Mouse (Mus musculus) neural tube, postnatal 0 days (tissue): ENCODE results near the gene Bysl. TPM values are rescaled to one million over a fixed set of nuclear protein-coding genes. Genes with fewer than 3 reads are reported as not detected.

Experiments
- polyA plus RNA-seq: library from polyadenylated mRNA; unstranded; fragments of >200 nt; fragmentation: Nextera tagmentation; extraction: Ambion mirVana; gene quantifications from 2 replicates; pipeline ENCODE4 v1.2.1, GENCODE M21; 2015

Gene Bysl
- 26.5 and 28.5 TPM in 2 replicates for polyA plus RNA-seq

GRCm38 (mm10) chr17:47610849-47611660 lies at the start of gene Bysl, which contains the start of the genes Med20 and Gm20517:
TSS of gene Bysl (minus strand) at chr17:47611492.
TSS of gene Med20 (plus strand) at chr17:47611582.
TSS of gene Gm20517 (plus strand) at chr17:47611589.

GRCm38 (mm10) chr17:47630678-47631065 lies 19.4 kb upstream of the Bysl start, which contains the start of gene Usp49:
TSS of gene Usp49 (plus strand) at chr17:47630690.

Other genes with a start within 250 kb of the Bysl start
- gene Mrps10, start 242.6 kb downstream of the Bysl start, polyA plus RNA-seq, result 78.8 and 79.4 TPM in 2 replicates
- gene Guca1b, start 226.1 kb downstream of the Bysl start, polyA plus RNA-seq, result 0.32 and 0.36 TPM in 2 replicates
- 0.90 and 1.3 TPM in 2 replicates for gene Guca1a, start 210.9 kb downstream of the Bysl start, polyA plus RNA-seq
- gene AI661453, start 174.9 kb downstream of the Bysl start, polyA plus RNA-seq, result 0.18 TPM in 1 of 2 replicates, not detected in the other
- gene 1700001C19Rik, start 174.1 kb downstream of the Bysl start, polyA plus RNA-seq, result 0.20 and 0.36 TPM in 2 replicates
- gene Taf8, start 109.2 kb downstream of the Bysl start, polyA plus RNA-seq, result 14.1 and 15.8 TPM in 2 replicates
- gene Ccnd3, start 106.4 kb downstream of the Bysl start, polyA plus RNA-seq, result 90.0 and 95.2 TPM in 2 replicates
- 26.2 and 28.7 TPM in 2 replicates for gene Med20, start 90 bp upstream of the Bysl start, polyA plus RNA-seq
- gene Gm20517, start 97 bp upstream of the Bysl start, polyA plus RNA-seq, result 2.8 and 3.3 TPM in 2 replicates
- gene Usp49, start 19.2 kb upstream of the Bysl start, polyA plus RNA-seq, result 6.2 and 6.9 TPM in 2 replicates
- 344 and 393 TPM in 2 replicates for gene Tomm6, start 76.9 kb upstream of the Bysl start, polyA plus RNA-seq
- gene Frs3, start 77.5 kb upstream of the Bysl start, polyA plus RNA-seq, result 68.5 and 73.2 TPM in 2 replicates
- 1.2 and 1.5 TPM in 2 replicates for gene Gm21981, start 83.0 kb upstream of the Bysl start, polyA plus RNA-seq
- gene Prickle4, start 83.2 kb upstream of the Bysl start, polyA plus RNA-seq, result 1.4 and 2.4 TPM in 2 replicates
- gene Pgc, start 115.3 kb upstream of the Bysl start, polyA plus RNA-seq, result 0.33 and 0.36 TPM in 2 replicates
- gene Tfeb, start 125.5 kb upstream of the Bysl start, polyA plus RNA-seq, result 7.9 and 9.6 TPM in 2 replicates
- gene Mdfi, start 223.2 kb upstream of the Bysl start, polyA plus RNA-seq, result 1.6 and 1.8 TPM in 2 replicates